Mouse (Mus musculus) hematopoietic stem cell, adult 5-6 weeks (primary cell): Measurements from ENCODE around the gene Tmem62. TPM values are rescaled to one million over a fixed set of nuclear protein-coding genes. Genes with fewer than 3 reads are reported as not detected.
"Not testable (repeated sequence)": the region's sequence is repeated elsewhere in the genome, so short reads cannot be mapped to it uniquely, and the experiment has no call there.

Experiments used
- ATAC-seq, 2 experiments: fragments of 125-278 bp in 1 of 2; replicated peaks in 1 of 2; 2 replicates each; pipeline ENCODE4 v1.8.0; 2016 to 2017; ENCODE audit warnings: inconsistent platforms in 2 of 2, mild to moderate bottlenecking in 2 of 2, moderate number of reproducible peaks in 2 of 2, low read depth in 1 of 2, moderate TSS enrichment in 1 of 2; ENCODE audit not compliant: low FRiP score in 2 of 2, poor library complexity in 2 of 2, severe bottlenecking in 2 of 2, insufficient read depth in 1 of 2, low TSS enrichment in 1 of 2
- total RNA-seq: library from RNA; stranded (forward); fragments of 172-1452, 232-1000 nt; gene quantifications from 2 replicates; pipeline ENCODE4 v1.2.3, GENCODE M21; 2017

Tmem62 gene
- total RNA-seq, 1 experiment from 2014 or later, result 5.5 TPM

- ATAC-seq, result no peak
Measured at GRCm38 (mm10) chr2:120979819-120980218, 3.0 kb downstream of the Tmem62 start.

- no peak for ATAC-seq
Measured at GRCm38 (mm10) chr2:120980861-120981260, 4.0 kb downstream of the Tmem62 start.

GRCm38 (mm10) chr2:120983611-120984010 lies 6.8 kb downstream of the Tmem62 start:
- no peak for ATAC-seq

- ATAC-seq, result no peak
Measured at GRCm38 (mm10) chr2:120985241-120985640, 8.4 kb downstream of the Tmem62 start.

- ATAC-seq, result no peak
Measured at GRCm38 (mm10) chr2:120991196-120991595, 14.4 kb downstream of the Tmem62 start.

- not testable (repeated sequence) for ATAC-seq
Measured at GRCm38 (mm10) chr2:120996607-120997006, 19.8 kb downstream of the Tmem62 start.

- ATAC-seq, result no peak
Measured at GRCm38 (mm10) chr2:120998863-120999262, 22.0 kb downstream of the Tmem62 start.

- ATAC-seq, result no peak
Measured at GRCm38 (mm10) chr2:121003586-121003985, 26.8 kb downstream of the Tmem62 start.

- ATAC-seq, result no peak
Measured at GRCm38 (mm10) chr2:121004018-121004811, 27.4 kb downstream of the Tmem62 start.

GRCm38 (mm10) chr2:121006986-121007385 lies 30.2 kb downstream of the Tmem62 start:
- no peak for ATAC-seq

GRCm38 (mm10) chr2:121007925-121008663 lies 31.3 kb downstream of the Tmem62 start, which contains the start of gene Ccndbp1:
Gene Ccndbp1 (plus strand): TSS chr2:121008403.
- ATAC-seq, result peak; percentile 96 to 98

GRCm38 (mm10) chr2:121008664-121009007 lies 31.8 kb downstream of the Tmem62 start:
- ATAC-seq, result no peak

GRCm38 (mm10) chr2:121009071-121009677 lies 32.4 kb downstream of the Tmem62 start:
- ATAC-seq, result no peak

- no peak for ATAC-seq
Measured at GRCm38 (mm10) chr2:121012676-121013075, 35.9 kb downstream of the Tmem62 start.

GRCm38 (mm10) chr2:121015507-121015906 lies 38.7 kb downstream of the Tmem62 start:
- ATAC-seq, result no peak

- no peak for ATAC-seq
Measured at GRCm38 (mm10) chr2:121016226-121016625, 39.4 kb downstream of the Tmem62 start.

- ATAC-seq, result no peak
Measured at GRCm38 (mm10) chr2:121017151-121017550, 40.3 kb downstream of the Tmem62 start.

- ATAC-seq, result no peak
Measured at GRCm38 (mm10) chr2:121022918-121023317, 46.1 kb downstream of the Tmem62 start.
